Mouse (Mus musculus): ENCODE measurements at regions not wholly inside any gene's neighbourhood (a gene's known extent, or its start where the extent isn't known, plus 50 kb on each side); places are given as distances from the start of the nearest gene placed in this dataset.

DNA sequence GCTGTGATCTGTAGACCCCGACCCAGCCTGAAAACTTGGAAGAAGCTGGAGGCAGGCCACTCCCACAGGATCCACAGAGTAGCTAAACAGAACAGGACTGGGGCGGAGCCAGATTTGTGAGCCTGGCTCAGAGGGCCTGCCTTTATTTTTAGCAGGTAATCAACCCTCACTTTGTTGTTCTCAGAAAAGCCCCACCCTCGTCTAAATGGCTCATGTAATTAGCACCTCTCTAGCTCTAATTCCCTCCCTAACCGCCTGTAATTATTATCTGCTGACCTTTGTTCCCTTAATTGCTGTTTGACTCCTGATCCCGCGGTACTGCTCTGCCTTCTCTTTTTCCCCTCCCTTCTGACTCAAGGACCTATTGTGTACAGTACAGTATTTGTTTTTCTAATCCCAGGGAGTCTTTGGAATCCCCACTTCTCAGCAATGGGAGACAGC is 95.6 kb upstream of the Bdnf start:
- no peak for DNase-seq

DNA sequence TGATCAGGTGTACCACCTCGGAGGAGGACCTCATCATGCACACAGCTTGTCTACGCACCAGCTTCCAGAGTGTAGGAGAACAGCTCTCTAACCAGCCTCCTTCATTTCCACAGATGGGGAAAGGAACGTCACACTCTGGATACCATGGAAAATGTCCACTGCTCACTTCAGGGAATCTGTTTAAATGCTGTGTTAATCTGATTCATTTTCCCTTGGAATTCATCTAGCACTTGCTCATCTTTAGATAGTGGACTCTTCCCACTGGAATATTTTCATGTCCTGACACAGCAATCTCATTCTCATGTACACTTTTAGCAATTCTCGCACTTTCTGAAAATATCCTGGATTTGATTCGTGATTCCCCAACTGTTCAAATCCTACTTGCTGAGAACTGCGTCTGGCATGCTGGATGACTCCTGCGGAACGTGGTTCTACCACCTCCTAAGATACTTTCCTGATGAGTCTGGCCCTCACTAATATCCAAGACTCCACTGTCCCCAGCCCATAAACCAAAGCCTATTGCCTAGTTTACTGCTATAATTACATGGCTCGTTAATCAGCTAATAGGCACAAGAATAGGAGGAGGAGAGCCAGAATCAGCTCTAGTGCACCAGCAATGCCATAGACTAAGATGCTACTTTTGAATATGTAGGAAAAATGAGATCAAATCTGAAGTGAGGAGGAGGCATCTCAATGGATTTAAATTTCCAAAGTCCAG is 56.0 kb upstream of the Bdnf start:
- DNase-seq: no peak

DNA sequence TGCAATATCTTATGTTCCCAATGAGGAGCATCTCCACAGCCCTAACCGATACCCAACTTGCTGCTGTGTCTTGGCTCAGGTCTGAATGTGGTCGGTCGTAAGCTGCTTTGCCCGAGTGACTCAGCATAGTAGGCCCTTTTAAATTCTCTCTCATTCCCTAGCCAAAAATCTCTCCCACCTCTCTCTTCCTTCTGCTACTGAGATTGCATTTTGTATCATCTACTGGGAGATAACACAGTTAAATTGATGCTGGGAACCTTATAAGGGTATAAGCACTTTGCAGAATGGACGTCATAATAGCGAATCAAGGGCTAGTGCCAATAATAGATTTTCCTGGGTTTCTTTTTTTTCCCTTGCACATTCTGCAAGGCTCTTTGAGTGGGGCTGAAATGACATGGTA is 54.8 kb upstream of the Bdnf start:
- no peak for DNase-seq

DNA sequence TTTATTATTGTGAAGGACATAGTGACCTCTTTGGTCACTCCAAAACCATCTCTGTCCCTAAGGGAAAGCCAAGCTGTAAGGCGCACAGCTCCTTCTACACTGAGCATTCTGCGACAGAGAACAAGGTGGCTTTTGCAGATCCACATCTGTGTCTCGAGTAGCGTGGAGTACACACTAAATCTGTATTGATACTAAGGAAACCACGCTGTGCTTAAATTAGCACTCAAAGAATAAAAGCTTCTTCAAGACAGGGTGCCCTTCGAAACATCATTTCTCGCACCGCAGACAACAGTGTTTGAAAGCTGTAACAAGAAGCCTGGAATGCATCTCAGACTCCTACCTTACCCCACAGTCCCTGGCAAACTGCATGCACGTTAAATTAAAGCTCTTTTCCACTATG is 52.9 kb upstream of the Bdnf start:
- no peak for DNase-seq

All from right cerebral cortex, postnatal 14 days (tissue).